Mouse (Mus musculus): ENCODE data around the gene Lta.

- TF ChIP-seq CTCF (IDR thresholded peaks at IDR 0.05; ENCODE audit: low read depth, low read length) (no peak), POLR2A (IDR thresholded peaks at IDR 0.05; ENCODE audit: extremely low read depth, insufficient read depth, low read length) (no peak)
Observed at GRCm38 (mm10) chr17:35185639-35186611, 19.2 kb downstream of the Lta start.

All from liver, adult 2 months (tissue).